Mouse (Mus musculus) liver, adult 10 weeks (tissue): ENCODE data around the gene Foxa2. TPM values are rescaled to one million over a fixed set of nuclear protein-coding genes. Genes with fewer than 3 reads are reported as not detected.

Experiments used
- polyA plus RNA-seq: library from polyadenylated mRNA; stranded (reverse); fragments of 350-450 nt; fragmentation: Illumina TruSeq; extraction: RNeasy Lipid Tissue Mini Kit (QIAGEN cat#74804); gene quantifications from one replicate; pipeline ENCODE4 v1.2.3, GENCODE M21; 2014; ENCODE audit warnings: low read depth, low replicate concordance

The Foxa2 gene
- polyA plus RNA-seq: 27.7 TPM

DNA sequence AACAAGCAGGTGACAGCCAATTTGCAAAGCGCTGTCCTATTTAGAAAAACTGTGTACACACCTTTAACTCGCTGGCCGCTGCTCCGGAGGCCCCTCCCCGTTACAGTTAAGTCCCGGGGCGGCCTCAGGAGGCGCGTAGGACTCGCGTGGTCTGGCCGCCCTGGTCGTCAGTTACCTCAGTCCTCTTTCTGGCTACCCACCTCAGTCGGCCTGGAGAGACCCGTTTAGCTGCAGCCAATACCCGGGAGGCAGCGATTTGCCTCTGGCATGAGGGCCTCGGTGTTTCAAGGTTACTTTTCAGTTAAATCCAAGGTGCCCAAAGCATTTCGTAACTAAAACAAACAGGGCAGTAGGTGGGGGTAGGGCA lies at the start of gene Foxa2:
TSS of gene Foxa2 (minus strand) at position 171 of the 367 bp plus-strand sequence.

